Mouse (Mus musculus) liver, embryonic 15.5 days (tissue): ENCODE results near the gene Ess2. TPM values are rescaled to one million over a fixed set of nuclear protein-coding genes. Genes with fewer than 3 reads are reported as not detected.
A peak's percentile ranks its signal among the peaks of the same experiment; 100 is the strongest.
"Not testable (repeated sequence)": the region's sequence is repeated elsewhere in the genome, so short reads cannot be mapped to it uniquely, and the experiment has no call there.

Experiments used
- ATAC-seq: fragments of 200-750 bp; cut with Nextera tagmentation; 2 replicates; pipeline ENCODE4 v1.8.0; 2017; ENCODE audit warnings: moderate number of reproducible peaks, mild to moderate bottlenecking, moderate library complexity; ENCODE audit not compliant: insufficient read depth
- H3K27ac ChIP-seq: fragments of 300-500 bp; sonication (generic); replicated peaks from 2 replicates; pipeline ENCODE4 v1.5.1; 2015; ENCODE audit warnings: mild to moderate bottlenecking, inconsistent platforms
- H3K27me3 ChIP-seq: fragments of 300-500 bp; sonication (generic); 2 replicates; pipeline ENCODE4 v1.6.1; 2015; ENCODE audit warnings: mild to moderate bottlenecking, inconsistent platforms
- H3K36me3 ChIP-seq: fragments of 300-500 bp; sonication (generic); replicated peaks from 2 replicates; pipeline ENCODE4 v1.6.1; 2015; ENCODE audit warnings: moderate library complexity, mild to moderate bottlenecking, inconsistent platforms
- H3K4me1 ChIP-seq: fragments of 300-500 bp; sonication (generic); replicated peaks from 2 replicates; pipeline ENCODE4 v1.6.1; 2015; ENCODE audit warnings: inconsistent platforms
- H3K4me2 ChIP-seq: fragments of 300-500 bp; sonication (generic); 2 replicates; pipeline ENCODE4 v1.6.1; 2015; ENCODE audit warnings: moderate library complexity, mild to moderate bottlenecking, inconsistent platforms
- H3K4me3 ChIP-seq: fragments of 300-500 bp; sonication (generic); replicated peaks from 2 replicates; pipeline ENCODE4 v1.5.1; 2015; ENCODE audit warnings: mild to moderate bottlenecking, inconsistent platforms
- H3K9ac ChIP-seq: fragments of 300-500 bp; sonication (generic); 2 replicates; pipeline ENCODE4 v1.6.1; 2015; ENCODE audit warnings: moderate library complexity, mild to moderate bottlenecking, inconsistent platforms
- H3K9me3 ChIP-seq: fragments of 300-500 bp; sonication (generic); replicated peaks from 2 replicates; pipeline ENCODE4 v1.6.1; 2016; ENCODE audit warnings: inconsistent platforms
- WGBS: fragments of 180-500 bp; shearing (Covaris S2); methylation state at CpG from one replicate; pipeline ENCODE4 v1.1.7; 2015; ENCODE audit warnings: mixed read lengths; ENCODE audit not compliant: insufficient replicate concordance; 5-methylcytosine and 5-hydroxymethylcytosine counted together
- polyA plus RNA-seq: library from polyadenylated mRNA; unstranded; fragments of >200 nt; fragmentation: Nextera tagmentation; extraction: Ambion mirVana; gene quantifications from 2 replicates; pipeline ENCODE4 v1.2.1, GENCODE M21; 2015

Gene Ess2
- 9.9 and 10.0 TPM in 2 replicates for polyA plus RNA-seq

DNA sequence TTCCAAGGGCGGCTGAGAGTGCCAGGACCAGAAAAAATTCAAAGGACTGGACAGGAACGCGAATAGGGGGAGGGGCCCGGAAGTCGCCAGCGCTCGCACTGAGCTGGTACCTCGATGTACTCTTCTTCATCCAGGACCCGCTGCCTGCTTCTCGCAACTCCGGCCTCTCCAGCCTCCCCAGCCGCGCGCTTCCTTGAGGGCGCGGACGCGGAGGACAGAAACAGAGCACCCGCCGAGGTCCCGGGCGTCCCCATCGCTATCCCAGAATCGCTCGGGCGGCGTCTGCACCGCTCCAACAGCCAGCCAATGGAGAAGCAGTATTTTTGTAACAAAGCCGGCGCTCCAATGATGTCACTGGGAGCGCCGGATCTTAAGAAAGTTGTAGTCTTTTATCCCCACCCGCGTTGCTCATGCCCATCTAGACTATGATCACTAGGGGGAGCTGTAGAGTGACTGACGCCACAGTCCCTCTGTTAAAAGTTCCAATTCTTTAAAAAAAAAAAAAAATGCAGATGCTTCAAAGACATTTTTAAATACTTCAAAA, at the start of gene Ess2:
TSS of gene Ess2 (minus strand) at position 297 of the 544 bp plus-strand sequence.
- H3K27ac ChIP-seq: peak within 1 kb of the TSS; percentile 49; the same call in 1 of the 2 replicates
- H3K27me3 ChIP-seq: peaks cover 47% of the 10 kb centered on the region
- H3K36me3 ChIP-seq: peaks cover 33% of the 10 kb centered on the region
- H3K9ac ChIP-seq: peak within 1 kb of the TSS; percentile 67
- peak; percentile 90 for ATAC-seq
- H3K4me1 ChIP-seq: peaks cover 24% of the 10 kb centered on the region
- WGBS: under 1% methylated on average over 35 of the region's 35 CpGs
- H3K4me3 ChIP-seq: peak within 1 kb of the TSS; percentile 80
- H3K9me3 ChIP-seq: no peaks in the 10 kb centered on the region
- H3K4me2 ChIP-seq: peak within 1 kb of the TSS; percentile 86

DNA sequence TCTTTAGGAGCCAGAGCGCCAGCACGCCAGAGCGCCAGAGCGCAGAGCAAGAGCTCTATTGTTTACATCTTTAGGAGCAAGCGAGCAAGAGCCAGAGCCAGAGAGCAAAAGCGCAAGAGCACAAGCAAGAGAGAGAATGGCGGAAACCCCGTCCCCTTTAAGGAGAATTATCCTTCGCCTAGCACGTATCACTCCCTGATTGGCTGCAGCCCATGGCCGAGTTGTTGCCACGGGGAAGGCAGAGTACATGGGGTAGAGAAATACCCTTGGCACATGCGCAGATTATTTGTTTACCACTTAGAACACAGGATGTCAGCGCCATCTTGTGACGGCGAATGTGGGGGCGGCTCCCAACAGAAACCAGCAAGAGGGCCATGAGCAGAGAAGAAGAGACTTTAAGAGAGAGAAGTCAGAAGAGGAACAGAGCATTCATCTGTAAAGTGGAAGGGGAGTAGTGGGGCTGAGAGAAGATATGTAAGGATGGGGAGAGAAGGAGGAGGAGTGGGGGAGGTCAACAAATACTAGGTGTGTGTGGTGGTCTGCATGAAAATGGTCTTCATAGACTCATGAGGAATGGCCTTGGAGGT, 45.0 kb upstream of the Ess2 start:
- H3K9me3 ChIP-seq, ATAC-seq, H3K9ac ChIP-seq, H3K27ac ChIP-seq, H3K36me3 ChIP-seq, H3K4me1 ChIP-seq, H3K4me3 ChIP-seq, H3K27me3 ChIP-seq, H3K4me2 ChIP-seq: not testable (repeated sequence)
- 89% methylated on average over 17 of the region's 17 CpGs for WGBS

DNA sequence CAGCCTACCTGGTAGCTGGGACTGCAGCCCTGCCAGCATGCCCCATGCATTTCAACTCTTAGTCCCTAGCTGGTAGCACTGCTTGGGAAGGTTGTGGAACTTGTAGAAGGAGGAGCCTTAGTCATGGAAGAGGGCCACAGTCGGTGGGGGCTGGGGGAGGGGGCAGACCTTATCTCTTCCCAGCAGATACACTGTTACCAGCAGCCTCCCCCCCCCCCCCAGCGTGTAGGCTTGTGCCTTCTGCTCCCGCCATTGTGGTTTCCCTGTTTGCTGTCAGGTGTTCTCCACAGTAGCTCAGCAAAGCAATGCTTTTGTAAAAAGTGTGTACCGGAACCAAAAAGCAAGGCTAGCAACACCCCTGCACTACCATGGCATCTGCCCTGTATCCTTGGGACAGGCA, 40.5 kb upstream of the Ess2 start:
- no peak overlapping the region for H3K4me2 ChIP-seq
- no peak overlapping the region for H3K4me3 ChIP-seq
- no peak overlapping the region for H3K9ac ChIP-seq
- WGBS: 46% methylated on average over 4 of the region's 4 CpGs
- ATAC-seq: no peak
- H3K9me3 ChIP-seq: no peaks in the 10 kb centered on the region
- no peak overlapping the region for H3K27ac ChIP-seq
- H3K4me1 ChIP-seq: no peaks in the 10 kb centered on the region; the same call in 1 of the 2 replicates
- H3K27me3 ChIP-seq: no peaks in the 10 kb centered on the region
- no peaks in the 10 kb centered on the region for H3K36me3 ChIP-seq

DNA sequence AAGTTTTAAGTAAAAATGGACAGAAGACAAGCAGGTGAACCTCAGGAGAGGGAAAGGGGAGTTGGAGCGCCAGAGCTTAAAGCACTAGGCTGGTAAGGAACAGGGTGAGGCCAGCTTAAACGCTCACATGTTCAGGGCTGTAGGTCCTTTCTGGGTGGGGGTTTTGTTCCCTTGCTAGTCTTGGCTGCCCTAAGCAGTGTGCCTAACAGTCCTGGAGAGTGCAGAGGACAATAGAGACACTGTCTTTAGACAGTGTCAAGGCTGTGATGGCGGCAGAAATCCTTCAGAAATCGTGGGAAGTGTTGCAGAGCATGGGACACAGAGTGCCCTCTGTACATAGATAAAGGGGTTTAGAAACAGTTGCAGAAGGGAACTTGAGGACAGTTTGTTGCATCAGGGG, 38.9 kb upstream of the Ess2 start:
- H3K4me3 ChIP-seq: no peak overlapping the region
- H3K27ac ChIP-seq: no peak overlapping the region
- H3K9me3 ChIP-seq: no peaks in the 10 kb centered on the region
- H3K4me1 ChIP-seq: no peaks in the 10 kb centered on the region; the same call in 1 of the 2 replicates
- 62% methylated on average over 4 of the region's 4 CpGs for WGBS
- H3K27me3 ChIP-seq: no peaks in the 10 kb centered on the region
- ATAC-seq: no peak
- no peak overlapping the region for H3K4me2 ChIP-seq
- H3K9ac ChIP-seq: no peak overlapping the region
- H3K36me3 ChIP-seq: no peaks in the 10 kb centered on the region

DNA sequence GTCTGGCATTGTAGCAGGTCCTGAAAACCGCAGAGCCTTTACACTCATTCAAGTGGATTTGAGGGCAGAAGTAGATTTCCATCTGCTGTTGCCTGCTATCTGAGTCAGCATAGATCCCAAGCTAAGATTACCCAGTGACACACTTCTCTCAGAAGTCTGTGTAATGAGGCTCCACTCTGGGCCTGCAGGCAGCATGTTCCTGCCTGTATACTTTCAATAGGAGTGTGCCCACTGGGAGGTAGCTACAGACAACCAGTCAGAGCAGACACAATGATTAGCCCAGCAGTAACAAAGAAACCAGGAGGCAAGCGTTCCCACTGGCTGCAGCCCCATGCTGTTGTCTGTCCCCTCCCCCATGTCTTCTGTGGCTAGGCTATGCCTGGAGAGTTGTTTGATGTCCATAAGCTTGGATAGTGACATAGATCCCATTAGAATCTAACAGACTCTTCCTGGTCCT, 38.3 kb upstream of the Ess2 start:
- H3K27ac ChIP-seq: no peak overlapping the region
- H3K27me3 ChIP-seq: no peaks in the 10 kb centered on the region
- no peaks in the 10 kb centered on the region; the same call in 1 of the 2 replicates for H3K4me1 ChIP-seq
- no peak overlapping the region for H3K4me3 ChIP-seq
- H3K9me3 ChIP-seq: no peaks in the 10 kb centered on the region
- WGBS: 44% methylated on average over 2 of the region's 2 CpGs
- ATAC-seq: no peak
- no peaks in the 10 kb centered on the region for H3K36me3 ChIP-seq
- no peak overlapping the region for H3K9ac ChIP-seq
- no peak overlapping the region for H3K4me2 ChIP-seq

DNA sequence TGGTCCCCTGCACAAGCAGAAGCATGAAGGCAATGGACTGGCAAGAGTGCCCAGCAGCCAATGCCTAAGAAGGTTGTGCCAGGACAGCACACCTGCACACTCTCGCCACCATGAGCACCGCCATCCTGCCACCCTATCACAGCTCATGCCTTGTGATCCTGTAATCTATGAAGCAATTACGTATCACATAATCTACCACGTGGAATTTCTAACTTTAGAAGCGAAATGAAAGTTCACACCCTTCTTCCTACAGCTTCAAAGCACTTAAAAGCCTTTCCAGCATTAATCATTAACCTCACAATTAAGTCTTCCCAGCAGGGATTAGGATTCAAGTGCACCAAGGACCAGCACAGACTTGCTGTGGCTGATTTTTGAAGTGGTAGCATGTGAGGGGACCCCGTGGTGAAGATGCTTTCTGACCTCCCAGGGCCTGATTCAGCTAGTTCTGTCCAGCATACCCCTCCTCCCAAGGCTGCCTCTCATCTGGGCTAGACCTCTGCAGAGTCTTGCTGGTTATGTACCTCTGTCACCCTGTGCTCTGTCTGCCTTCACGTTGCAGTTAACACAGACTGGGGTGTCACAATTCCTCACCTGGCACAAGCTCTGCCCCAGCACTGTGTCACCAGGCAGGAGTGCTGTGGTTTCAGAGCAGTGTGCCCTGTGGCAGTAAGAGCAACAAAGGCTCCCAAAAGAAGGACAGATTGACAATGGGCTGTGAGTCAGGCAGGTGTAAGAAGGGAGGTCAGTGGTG, 34.1 kb upstream of the Ess2 start:
- Histone ChIP-seq H3K36me3 (no peaks in the 10 kb centered on the region), H3K4me2 (no peak overlapping the region), H3K27me3 (no peaks in the 10 kb centered on the region), H3K9me3 (no peaks in the 10 kb centered on the region), H3K27ac (no peak overlapping the region), H3K9ac (no peak overlapping the region), H3K4me1 (no peaks in the 10 kb centered on the region), H3K4me3 (no peak overlapping the region)
- no peak for ATAC-seq
- 43% methylated on average over 7 of the region's 7 CpGs for WGBS

DNA sequence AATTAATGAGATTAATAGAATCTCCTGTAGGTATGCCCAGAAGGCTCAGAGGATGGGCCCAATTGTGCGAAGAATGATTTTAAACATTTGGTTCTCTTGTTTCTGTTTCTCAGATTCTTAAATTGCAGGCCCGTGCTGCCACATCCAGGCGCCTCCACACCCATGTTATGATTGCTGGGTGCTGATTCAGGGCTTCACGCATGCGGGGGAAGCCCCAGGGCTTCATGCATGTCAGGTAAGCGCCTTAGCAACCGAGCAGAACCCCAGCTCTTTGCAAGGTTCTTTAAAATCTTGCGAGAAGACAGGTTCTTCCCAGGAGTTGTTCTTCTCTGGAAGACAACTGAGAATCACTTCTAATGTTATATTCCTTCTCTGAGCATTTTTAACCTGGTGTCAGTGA, 32.3 kb upstream of the Ess2 start:
- no peaks in the 10 kb centered on the region for H3K36me3 ChIP-seq
- WGBS: 67% methylated on average over 8 of the region's 8 CpGs
- ATAC-seq: no peak

DNA sequence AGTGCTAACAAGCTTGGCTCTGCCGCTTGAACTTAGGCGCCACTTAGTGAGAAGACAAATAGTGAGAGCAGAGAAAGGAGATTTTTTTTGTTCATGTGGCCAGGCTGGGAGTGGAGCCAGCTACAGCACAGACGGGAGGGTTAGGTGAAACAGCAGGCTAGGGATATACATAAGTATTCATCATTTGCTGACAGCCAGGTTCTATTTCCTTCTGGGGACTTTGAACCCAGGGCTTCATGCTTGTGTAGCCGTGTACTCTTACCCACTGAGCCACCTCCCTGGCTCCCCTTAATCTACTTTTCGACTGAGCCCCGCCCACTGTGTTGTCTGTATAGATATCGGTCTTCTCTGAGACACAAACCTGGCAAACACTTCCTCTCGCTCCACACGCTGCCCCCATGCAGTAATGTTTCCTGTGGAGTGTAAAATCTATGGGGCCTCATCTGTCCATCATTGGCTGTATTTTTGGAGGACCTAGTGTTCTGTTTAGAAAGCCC, 28.2 kb upstream of the Ess2 start:
- Histone ChIP-seq H3K27me3 (no peaks in the 10 kb centered on the region), H3K27ac (peak overlapping the region; percentile 86), H3K36me3 (no peaks in the 10 kb centered on the region), H3K9me3 (no peaks in the 10 kb centered on the region), H3K4me2 (peak overlapping the region; percentile 49), H3K4me1 (peaks cover 26% of the 10 kb centered on the region), H3K4me3 (no peak overlapping the region), H3K9ac (peak overlapping the region; percentile 16; the same call in 1 of the 2 replicates)
- 16% methylated on average over 9 of the region's 9 CpGs for WGBS
- peak; percentile 93 for ATAC-seq

More for the DNA sequence above, 32.3 kb upstream of the Ess2 start:
- no peak overlapping the region for H3K4me3 ChIP-seq
- no peak overlapping the region for H3K27ac ChIP-seq
- no peak overlapping the region for H3K4me2 ChIP-seq
- H3K9ac ChIP-seq: no peak overlapping the region
- no peaks in the 10 kb centered on the region for H3K27me3 ChIP-seq
- H3K4me1 ChIP-seq: peaks cover 12% of the 10 kb centered on the region
- H3K9me3 ChIP-seq: no peaks in the 10 kb centered on the region

DNA sequence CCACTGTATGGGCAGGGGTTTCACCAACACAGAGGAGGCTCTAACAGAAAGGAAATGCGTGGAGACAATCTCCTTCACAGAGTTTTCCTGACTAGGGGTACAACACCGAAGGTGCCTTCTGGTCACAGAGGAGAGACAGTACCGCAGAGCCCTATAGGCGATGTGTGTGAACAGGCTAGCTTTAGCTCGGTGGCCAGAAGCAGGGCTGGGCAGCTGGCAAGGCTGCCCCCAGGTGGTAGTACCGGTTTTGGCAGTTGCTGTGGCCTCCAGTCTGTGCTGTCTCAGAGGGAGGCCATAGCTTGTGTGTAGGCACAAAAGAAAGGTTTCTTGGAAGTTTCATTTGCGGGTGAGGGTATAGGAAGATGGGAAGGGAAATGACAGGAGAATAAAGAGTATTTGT, 27.7 kb upstream of the Ess2 start:
- H3K4me1 ChIP-seq: peaks cover 31% of the 10 kb centered on the region
- peak; percentile 91 for ATAC-seq
- peak overlapping the region; percentile 49 for H3K4me2 ChIP-seq
- H3K9ac ChIP-seq: peak overlapping the region; percentile 16; the same call in 1 of the 2 replicates
- H3K9me3 ChIP-seq: no peaks in the 10 kb centered on the region
- no peaks in the 10 kb centered on the region for H3K27me3 ChIP-seq
- H3K36me3 ChIP-seq: no peaks in the 10 kb centered on the region
- 4% methylated on average over 7 of the region's 7 CpGs for WGBS
- no peak overlapping the region for H3K4me3 ChIP-seq
- peak overlapping the region; percentile 86 for H3K27ac ChIP-seq

DNA sequence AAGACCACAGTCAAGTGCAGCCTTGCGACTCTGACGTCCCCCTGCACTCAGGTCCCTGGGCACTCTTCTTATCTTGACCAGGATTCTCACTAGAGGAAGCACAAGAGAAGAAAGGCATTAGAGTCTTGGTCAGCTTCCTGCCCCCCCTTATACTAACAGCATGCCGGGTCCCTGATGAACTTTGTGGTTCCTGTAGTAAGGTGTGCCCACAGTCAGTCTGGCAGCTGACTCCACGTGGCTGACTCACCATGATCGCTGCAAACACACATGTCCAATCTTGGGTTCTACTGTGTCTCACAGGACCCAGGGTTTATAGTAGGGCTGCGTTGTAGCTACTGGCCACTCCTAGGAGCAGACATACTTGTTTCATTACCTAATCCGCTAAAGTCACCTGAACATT, 27.0 kb upstream of the Ess2 start:
- Histone ChIP-seq H3K4me3 (no peak overlapping the region), H3K27ac (peak overlapping the region; percentile 86), H3K27me3 (no peaks in the 10 kb centered on the region), H3K4me2 (peak overlapping the region; percentile 49; the same call in 1 of the 2 replicates), H3K4me1 (peaks cover 37% of the 10 kb centered on the region), H3K9ac (no peak overlapping the region), H3K36me3 (no peaks in the 10 kb centered on the region), H3K9me3 (no peaks in the 10 kb centered on the region)
- WGBS: 27% methylated on average over 7 of the region's 7 CpGs
- no peak for ATAC-seq

DNA sequence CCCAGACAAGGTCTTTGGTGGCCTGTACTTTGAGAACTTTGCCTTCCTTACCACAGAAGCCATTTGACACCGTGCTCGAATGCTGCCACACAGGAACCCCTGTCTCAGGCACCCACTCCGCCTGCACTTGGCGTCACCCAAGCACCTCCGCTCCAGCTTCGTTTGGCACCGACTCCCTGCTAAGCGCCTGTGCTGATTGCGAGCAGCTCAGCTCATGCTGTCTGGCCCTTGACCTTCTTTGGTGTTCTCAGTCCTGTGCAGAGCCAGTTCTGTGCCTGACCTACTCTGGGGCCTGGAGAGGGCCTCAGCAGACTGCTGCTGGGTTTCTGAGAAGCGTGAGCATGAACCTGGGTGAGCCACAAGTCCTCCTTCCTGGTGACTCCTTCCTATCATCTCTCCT, 25.6 kb upstream of the Ess2 start:
- Histone ChIP-seq H3K9me3 (no peaks in the 10 kb centered on the region), H3K9ac (no peak overlapping the region), H3K27ac (no peak overlapping the region), H3K4me3 (no peak overlapping the region), H3K4me2 (no peak overlapping the region), H3K27me3 (no peaks in the 10 kb centered on the region), H3K36me3 (no peaks in the 10 kb centered on the region), H3K4me1 (peaks cover 41% of the 10 kb centered on the region)
- WGBS: 70% methylated on average over 10 of the region's 10 CpGs
- no peak for ATAC-seq
